In genomic region chrX:93832337-93832884, GRCm38 (mm10) we compare ENCODE assay signal across 8 mouse cellular contexts. TPM values are rescaled to one million over a fixed set of nuclear protein-coding genes. Genes with fewer than 3 reads are reported as not detected.
A peak's percentile ranks its signal among the peaks of the same experiment; 100 is the strongest.
DNase-seq lines count a peak whose midpoint lies in the region; ATAC-seq and TF ChIP-seq lines count a peak whose summit lies in the region.

No protein-coding gene starts in this region.

- H3K4me3 ChIP-seq in heart, adult 2 months: peak overlapping the region; percentile 56
- peak overlapping the region in 2 of 3 experiments; percentile 64 to 73 for H3K4me3 ChIP-seq in CH12.LX (replicated peaks in 1 of 3; ENCODE audit: low read depth in 2 of 3, low read length in 2 of 3, poor library complexity in 1 of 3)
- peak overlapping the region; percentile 61 to 72 for H3K4me3 ChIP-seq in heart, embryonic 14.5 days (ENCODE audit: control insufficient read depth in 1 of 2, insufficient read depth in 1 of 2, low read depth in 1 of 2, low read length in 2 of 2)

- in situ Hi-C loops in CH12.LX (cut with MboI; ENCODE audit: low pct_ligation_motif_present, low pct_unique_long_range_greater_than_20kb, low sequenced_read_pairs): loop anchor here (10.0 kb wide), 1 partner anchor 52 kb away; no protein-coding TSS in a partner anchor

- H3K27me3 ChIP-seq in heart, adult 2 months (ENCODE audit: control insufficient read depth, insufficient read depth, low read length): no peaks in the 10 kb centered on the region
- no peaks in the 10 kb centered on the region for H3K27me3 ChIP-seq in CH12.LX (replicated peaks)
- no peaks in the 10 kb centered on the region for H3K27me3 ChIP-seq in heart, embryonic 14.5 days (ENCODE audit: control insufficient read depth, insufficient read depth, low read length)

- no peak; the same call in 1 of the 2 replicates for TF ChIP-seq POLR2A in heart, adult 2 months (IDR thresholded peaks at IDR 0.05; ENCODE audit: insufficient read depth, low read depth, low read length)
- peak; percentile 78; the same call in 1 of the 2 replicates for TF ChIP-seq POLR2A in CH12.LX (IDR thresholded peaks at IDR 0.05; ENCODE audit: low read depth, low read length)

- H3K4me2 ChIP-seq in CH12.LX (ENCODE audit: insufficient read depth, low read depth, poor library complexity, severe bottlenecking): 0 out of 2 replicates have a peak overlapping the region, but pooled peaks have one; percentile 16
- peak overlapping the region; percentile 56 for H3K4me2 ChIP-seq in heart, embryonic 14.5 days (ENCODE audit: low read length)

- TF ChIP-seq EP300 in heart, adult 2 months (IDR thresholded peaks at IDR 0.05; ENCODE audit: insufficient read depth, low read depth, low read length): no peak
- TF ChIP-seq EP300 in CH12.LX (IDR thresholded peaks at IDR 0.05; ENCODE audit: low read length): no peak

- TF ChIP-seq RAD21 in CH12.LX (IDR thresholded peaks at IDR 0.05; ENCODE audit: low read depth, low read length): no peak

- peak overlapping the region; percentile 62 for H3K9ac ChIP-seq in heart, adult 2 months (ENCODE audit: low read depth, low read length)
- no peak overlapping the region; the same call in 1 of the 2 replicates for H3K9ac ChIP-seq in CH12.LX (ENCODE audit: insufficient read depth, low read depth)
- H3K9ac ChIP-seq in heart, embryonic 14.5 days (ENCODE audit: low read length): peak overlapping the region; percentile 80

- no peaks in the 10 kb centered on the region for H3K36me3 ChIP-seq in heart, adult 2 months (ENCODE audit: control insufficient read depth, insufficient read depth, low read length)
- no peaks in the 10 kb centered on the region for H3K36me3 ChIP-seq in CH12.LX (replicated peaks in 1 of 2; ENCODE audit: control insufficient read depth in 1 of 2, insufficient read depth in 1 of 2, low read length in 1 of 2)
- H3K36me3 ChIP-seq in heart, embryonic 14.5 days (ENCODE audit: control insufficient read depth, insufficient read depth, low read length): no peaks in the 10 kb centered on the region

- no peaks in the 10 kb centered on the region; the same call in 1 of the 2 replicates for H3K4me1 ChIP-seq in heart, adult 2 months (ENCODE audit: control insufficient read depth, insufficient read depth, low read length)
- H3K4me1 ChIP-seq in CH12.LX (ENCODE audit: control insufficient read depth in 1 of 2, insufficient read depth in 2 of 2): no peaks in the 10 kb centered on the region
- H3K4me1 ChIP-seq in heart, embryonic 14.5 days (ENCODE audit: control insufficient read depth in 2 of 2, insufficient read depth in 2 of 2, low read length in 2 of 2): no peaks in the 10 kb centered on the region; a peak in 1 of 4 replicates

- intact Hi-C loops in heart, adult 2 months (cut with DNase I): no loop called here
- intact Hi-C loops in heart, postnatal 25 days (cut with DNase I): no loop called here

- no peaks in the 10 kb centered on the region for H3K9me3 ChIP-seq in CH12.LX (replicated peaks; ENCODE audit: low read length)
- H3K9me3 ChIP-seq in heart, embryonic 14.5 days (ENCODE audit: control insufficient read depth, low read length): no peaks in the 10 kb centered on the region

- H3K27ac ChIP-seq in heart, adult 2 months: peak overlapping the region; percentile 30; the same call in 1 of the 2 replicates
- no peak overlapping the region for H3K27ac ChIP-seq in CH12.LX (ENCODE audit: insufficient read depth, low read depth)
- H3K27ac ChIP-seq in heart, embryonic 14.5 days (replicated peaks in 1 of 2; ENCODE audit: control insufficient read depth in 1 of 2, insufficient read depth in 1 of 2, low read depth in 2 of 2, low read length in 2 of 2): peak overlapping the region; percentile 89 to 94

- TF ChIP-seq CTCF in heart, adult 2 months (IDR thresholded peaks at IDR 0.05): no peak
- no peak for TF ChIP-seq CTCF in CH12.LX (conservative IDR thresholded peaks at IDR 0.05 in 1 of 2, IDR thresholded peaks at IDR 0.05 in 1 of 2; ENCODE audit: low read depth in 2 of 2, low read length in 2 of 2)

- WGBS in heart, adult 2 months: 38% methylated on average over 14 of the region's 14 CpGs
- WGBS in heart, embryonic 14.5 days: 42% methylated on average over 14 of the region's 14 CpGs

- no peak for ATAC-seq in heart, embryonic 14.5 days (ENCODE audit: insufficient number of reproducible peaks, insufficient read depth, low FRiP score, low read depth)

- dilution Hi-C loops in CH12.LX (cut with MboI; ENCODE audit: extremely low pct_ligation_motif_present, extremely low pct_unique_long_range_greater_than_20kb, low sequenced_read_pairs): no loop called here

- H3K79me2 ChIP-seq in heart, adult 2 months (replicated peaks; ENCODE audit: control insufficient read depth, insufficient read depth, low read length): no peaks in the 10 kb centered on the region
- no peaks in the 10 kb centered on the region for H3K79me2 ChIP-seq in CH12.LX (replicated peaks; ENCODE audit: control insufficient read depth, extremely low read depth, insufficient read depth, poor library complexity, severe bottlenecking)

- DNase-seq in heart, adult 2 months: no peak
- no peak for DNase-seq in heart, postnatal 25 days (ENCODE audit: low spot score)
- DNase-seq in CH12.LX (ENCODE audit: extremely low read depth): peak; percentile 72
- peak; percentile 1 for DNase-seq in lung, postnatal 36 days
- DNase-seq in thymus, postnatal 0 days (ENCODE audit: low spot score): no peak
- DNase-seq in B cell, adult 2 months: no peak
- no peak for DNase-seq in ovary, postnatal 36 days (ENCODE audit: low spot score)

TF ChIP-seq in CH12.LX, 34 proteins besides CTCF, POLR2A, EP300 and RAD21:
- no peak for TF ChIP-seq MAZ (IDR thresholded peaks at IDR 0.05; ENCODE audit: low read depth, low read length)
- TF ChIP-seq KAT2A (IDR thresholded peaks at IDR 0.05; ENCODE audit: insufficient replicate concordance, low read length): no peak
- peak; percentile 54; the same call in 1 of the 2 replicates for TF ChIP-seq MEF2A (IDR thresholded peaks at IDR 0.05; ENCODE audit: borderline replicate concordance, low read depth, low read length)

RNA-seq across cellular contexts. Expression of gene Pdk3, which starts 0.4 kb away (rescaled TPM):
- total RNA-seq in heart, adult 2 months (2021): 1 to 10 TPM; 2.6 to 3.0 TPM
- 3.2 and 5.4 TPM in 2 replicates for polyA plus RNA-seq in heart, adult 2 months (2012; rRNA removed)
- 1 to 10 TPM; 3.0 to 3.8 TPM for total RNA-seq in heart, postnatal 25 days (2021)
- total RNA-seq in CH12.LX (2012; rRNA removed): 25.5 and 27.0 TPM in 2 replicates
- total RNA-seq in CH12.LX (2014; rRNA removed): 84.0 and 84.4 TPM in 2 replicates
- polyA plus RNA-seq in CH12.LX (2012; ENCODE audit: insufficient read length, low read depth): 47.7 and 49.3 TPM in 2 replicates
- 129 and 137 TPM in 2 replicates for polyA plus RNA-seq in heart, embryonic 14.5 days (2014; fragmentation: Nextera tagmentation; extraction: Ambion mirVana)
- 56.2 and 56.3 TPM in 2 replicates for polyA plus RNA-seq in thymus, postnatal 0 days (2015; fragmentation: Nextera tagmentation; extraction: Ambion mirVana)

Comparison
In these comparisons a context has a peak if more than half of its experiments do, and no peak if none do; other contexts are left out.
1. DNase-seq: peak in CH12.LX (single experiment) and lung, postnatal 36 days (single experiment); none in heart, adult 2 months (0 of 2), heart, postnatal 25 days (single experiment), thymus, postnatal 0 days (single experiment), B cell, adult 2 months (0 of 2) and ovary, postnatal 36 days (single experiment).
2. Peak in every context shown above with its lines, with median percentiles within 50 percentile points of each other: H3K4me3 ChIP-seq.